Mouse (Mus musculus) kidney, adult 8-10 months (tissue): ENCODE data around the gene Esrrg.

Experiments
- DNase-seq, 2 experiments: peaks; one replicate each; pipeline ENCODE4 v3.0.0; 2022

Esrrg gene

GRCm38 (mm10) chr1:187710434-187710948, 101.9 kb downstream of the Esrrg start:
- no peak for DNase-seq

DNA sequence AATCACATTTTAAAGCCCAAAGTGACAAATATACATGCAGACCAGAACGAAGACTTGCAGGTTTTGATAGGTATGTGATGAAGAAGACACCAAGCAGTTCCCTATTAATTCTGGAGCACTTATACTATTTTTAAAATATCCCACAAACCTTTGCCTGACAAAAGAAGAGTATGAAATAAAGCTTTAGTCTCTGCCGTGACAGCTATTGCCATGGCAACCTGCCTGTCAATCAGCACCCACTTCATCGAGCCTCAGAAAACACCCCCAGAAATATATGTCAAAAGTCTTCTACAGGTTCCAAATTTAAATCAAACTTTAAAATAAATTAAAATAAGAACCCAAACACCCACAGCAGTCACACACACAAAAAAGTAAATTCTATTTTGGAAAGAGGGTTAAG, 112.4 kb downstream of the Esrrg start:
- DNase-seq: no peak

- no peak for DNase-seq
These were observed 113.4 kb downstream of the Esrrg start for GRCm38 (mm10) chr1:187722016-187722415.

DNA sequence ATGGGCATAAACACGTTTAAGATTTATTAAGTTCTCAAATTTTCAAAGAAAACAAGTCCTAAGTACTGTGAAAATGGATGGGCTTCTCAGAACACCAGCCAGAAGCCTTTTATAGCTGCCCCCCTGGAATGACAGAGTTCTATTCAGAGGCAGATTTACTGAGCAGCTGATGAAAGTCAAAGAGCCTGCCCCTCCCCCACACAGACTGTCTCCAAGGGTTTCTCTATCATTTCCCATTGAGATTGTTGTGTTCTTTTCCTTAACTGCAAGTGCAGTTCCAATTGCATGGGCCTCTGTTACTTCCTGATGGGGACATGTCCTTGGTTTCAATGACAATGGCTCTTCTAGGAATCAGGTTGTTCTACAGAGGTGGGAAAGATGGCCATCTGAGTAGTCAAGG, 116.1 kb downstream of the Esrrg start:
- no peak for DNase-seq

- no peak for DNase-seq
These were observed 116.8 kb downstream of the Esrrg start for GRCm38 (mm10) chr1:187725351-187725750.

DNA sequence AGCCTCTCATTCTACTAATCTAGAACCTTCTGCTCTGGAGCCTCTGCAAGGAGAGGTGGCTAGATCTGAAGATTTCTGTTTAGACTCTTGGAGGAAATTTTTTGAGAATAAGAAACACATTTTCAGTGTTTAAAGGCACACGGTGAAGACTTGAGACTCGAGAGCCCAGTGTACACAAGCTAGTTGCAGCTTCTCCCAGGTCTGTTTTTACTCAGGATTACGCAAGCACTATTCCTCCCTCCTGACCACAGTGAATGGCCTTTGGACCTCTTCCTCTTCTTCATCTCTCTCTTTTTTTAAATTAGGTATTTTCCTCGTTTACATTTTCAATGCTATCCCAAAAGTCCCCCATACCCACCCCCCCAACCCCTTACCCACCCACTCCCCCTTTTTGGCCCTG, 122.6 kb downstream of the Esrrg start:
- peak; percentile 12 to 16 for DNase-seq

DNA sequence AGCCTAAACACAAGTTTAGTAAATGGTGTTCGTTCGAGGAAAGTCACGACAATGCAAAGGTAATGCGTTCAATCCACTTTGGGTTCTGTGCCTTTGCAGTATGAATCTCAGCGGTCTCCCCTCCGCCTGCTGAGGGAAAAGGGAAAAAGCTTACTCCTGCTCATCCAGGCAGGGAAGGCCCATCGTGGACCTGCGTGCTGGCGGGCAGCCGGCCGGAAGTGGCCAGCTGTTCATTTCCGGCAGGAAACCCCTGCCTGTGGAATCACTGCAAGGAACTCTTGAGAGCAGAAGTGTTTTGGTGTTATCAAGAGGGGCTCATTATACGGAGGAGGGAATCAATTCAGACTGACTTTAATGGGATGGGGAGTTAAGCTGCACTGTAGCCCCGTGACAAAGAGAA, 127.9 kb downstream of the Esrrg start:
- DNase-seq: no peak

DNA sequence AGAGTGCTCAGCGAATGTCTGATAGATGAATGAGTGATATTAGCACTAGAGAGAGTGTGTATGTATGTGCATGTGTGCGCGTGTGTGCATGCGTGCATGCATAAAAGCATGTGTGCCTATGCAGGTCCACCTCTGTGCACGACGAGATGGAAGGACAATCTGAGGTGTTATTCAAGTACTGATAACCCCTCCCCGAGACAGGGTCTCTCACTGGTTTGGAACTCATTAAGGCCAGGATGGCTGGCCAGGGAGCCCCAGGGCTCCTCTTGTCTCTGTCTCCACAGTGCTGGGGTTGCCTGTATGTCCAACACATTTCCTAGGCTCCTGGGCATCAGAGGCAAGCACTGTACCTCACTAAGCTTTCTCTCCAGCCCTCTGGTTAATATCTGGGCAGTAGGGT, 128.7 kb downstream of the Esrrg start:
- DNase-seq: no peak

DNA sequence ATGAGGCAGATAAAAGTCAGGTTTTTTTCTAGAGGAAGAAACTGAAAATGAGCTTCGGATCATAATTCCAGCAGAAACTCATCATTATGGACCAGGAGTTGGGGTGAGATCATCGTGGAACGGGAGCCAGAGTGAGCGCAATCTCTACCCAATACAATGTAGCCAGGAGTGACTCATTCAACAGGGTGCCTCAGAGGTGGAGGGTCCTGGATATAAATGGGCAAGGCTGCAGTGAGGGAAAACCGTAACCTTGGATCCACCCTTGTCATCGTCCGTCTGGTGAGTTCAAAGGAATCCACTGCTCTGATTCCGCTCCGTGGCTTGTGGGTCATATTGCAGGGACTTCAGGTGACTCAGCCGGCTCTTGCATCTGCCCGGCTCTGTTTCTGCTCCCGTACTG, 131.9 kb downstream of the Esrrg start:
- DNase-seq: no peak

DNA sequence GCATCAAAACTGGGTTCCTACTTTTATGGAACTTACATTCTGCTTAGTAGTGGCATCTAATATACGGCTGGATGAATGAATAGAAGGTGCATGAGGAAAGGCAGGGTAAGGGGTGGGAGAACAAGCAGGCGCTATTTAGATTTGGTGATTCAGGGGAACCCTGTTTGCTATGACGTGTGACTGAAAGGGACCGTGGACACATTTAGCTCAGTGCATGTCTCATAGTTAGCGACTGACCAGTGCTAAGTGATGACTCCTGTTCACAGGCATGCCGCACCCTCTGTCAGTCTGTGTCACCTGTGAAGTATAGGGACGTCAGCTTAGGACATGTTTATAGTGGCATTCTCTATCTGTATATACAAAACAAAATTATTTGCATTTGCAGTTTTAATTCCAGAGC, 132.7 kb downstream of the Esrrg start:
- no peak for DNase-seq

GRCm38 (mm10) chr1:187742071-187742470, 133.5 kb downstream of the Esrrg start:
- DNase-seq: no peak

GRCm38 (mm10) chr1:187749294-187749693, 140.7 kb downstream of the Esrrg start:
- DNase-seq: no peak

DNA sequence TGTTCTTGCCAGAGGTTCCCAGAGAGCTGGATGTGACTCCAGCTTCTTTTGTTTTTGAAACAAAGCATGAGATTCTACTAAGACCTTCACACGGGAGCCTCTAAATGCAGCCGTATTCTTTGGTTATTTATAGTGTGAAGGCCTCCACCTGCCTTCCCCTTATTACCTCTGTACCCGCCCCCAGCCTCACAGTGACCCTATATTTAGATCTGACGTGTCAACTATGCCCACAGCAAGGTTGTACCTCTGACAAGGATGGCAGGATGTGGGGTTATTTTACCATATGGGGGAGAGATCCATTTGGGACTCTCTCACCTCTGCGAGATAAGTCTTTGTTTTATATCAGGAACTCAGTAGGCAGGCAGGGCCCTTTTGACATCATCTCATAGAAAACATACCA, 141.3 kb downstream of the Esrrg start:
- no peak for DNase-seq

DNA sequence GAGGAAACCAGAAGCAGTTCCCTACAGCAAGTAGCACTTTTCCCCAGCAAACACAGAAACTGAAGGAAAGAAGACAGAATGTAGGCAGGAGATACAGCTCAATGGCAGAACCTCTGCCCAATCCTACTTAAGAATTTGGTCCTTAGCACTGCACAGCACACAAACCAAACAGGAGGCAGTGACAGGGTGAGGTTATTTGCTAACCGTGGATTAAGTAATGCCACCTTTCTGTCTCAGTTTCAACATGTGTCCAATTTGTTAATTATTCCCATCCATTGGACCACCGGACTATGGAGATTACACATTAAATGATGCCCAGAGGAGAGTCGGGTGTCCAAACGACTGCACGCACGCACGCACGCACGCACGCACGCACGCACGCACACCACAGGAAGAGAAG, 146.9 kb downstream of the Esrrg start:
- peak in 1 of 2 experiments; percentile 49 for DNase-seq

GRCm38 (mm10) chr1:187757981-187758380, 149.4 kb downstream of the Esrrg start:
- DNase-seq: no peak

DNA sequence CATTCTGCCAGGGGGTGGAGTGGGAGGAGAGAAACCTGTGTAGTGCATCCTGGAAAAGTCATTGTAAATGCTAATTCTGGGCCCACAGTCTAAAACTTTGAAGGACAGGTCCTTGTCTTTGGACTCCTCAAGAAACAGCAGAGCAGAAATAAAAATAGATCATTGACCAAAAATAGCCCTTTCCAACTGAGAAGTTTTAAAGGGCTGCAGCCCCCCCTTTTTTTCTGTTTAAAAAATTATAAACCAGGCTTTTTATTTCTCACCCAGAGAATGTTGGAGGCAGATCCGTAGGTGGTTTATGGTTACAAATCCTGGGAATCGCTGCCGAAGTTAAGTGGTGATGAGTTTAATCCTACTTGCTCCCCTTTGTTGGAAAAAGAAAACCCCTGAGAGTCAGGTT, 150.0 kb downstream of the Esrrg start:
- DNase-seq: peak; percentile 42 to 48

DNA sequence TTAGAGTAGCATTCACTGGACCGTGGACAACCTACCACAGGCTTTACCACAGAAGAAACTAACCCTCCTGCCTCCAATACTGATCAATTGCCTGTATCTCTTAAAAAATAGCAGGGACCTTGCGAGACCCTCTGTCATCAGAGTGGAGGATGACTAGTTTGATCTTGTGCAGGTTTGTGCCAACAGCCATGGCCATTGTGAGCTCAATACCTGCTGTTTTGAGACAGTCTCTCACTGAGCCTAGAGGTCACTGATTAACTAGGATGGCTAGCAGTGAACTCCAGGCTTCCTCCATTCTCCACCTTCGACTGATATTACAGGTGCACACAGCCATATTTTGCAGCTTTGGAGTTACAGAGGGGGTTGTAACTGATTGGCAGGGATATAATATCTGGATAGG, 150.9 kb downstream of the Esrrg start:
- peak; percentile 61 to 70 for DNase-seq

GRCm38 (mm10) chr1:187762641-187763450, 154.3 kb downstream of the Esrrg start:
- peak; percentile 40 to 57 for DNase-seq

GRCm38 (mm10) chr1:187763451-187763755, 154.8 kb downstream of the Esrrg start:
- DNase-seq: peak in 1 of 2 experiments; percentile 45

DNA sequence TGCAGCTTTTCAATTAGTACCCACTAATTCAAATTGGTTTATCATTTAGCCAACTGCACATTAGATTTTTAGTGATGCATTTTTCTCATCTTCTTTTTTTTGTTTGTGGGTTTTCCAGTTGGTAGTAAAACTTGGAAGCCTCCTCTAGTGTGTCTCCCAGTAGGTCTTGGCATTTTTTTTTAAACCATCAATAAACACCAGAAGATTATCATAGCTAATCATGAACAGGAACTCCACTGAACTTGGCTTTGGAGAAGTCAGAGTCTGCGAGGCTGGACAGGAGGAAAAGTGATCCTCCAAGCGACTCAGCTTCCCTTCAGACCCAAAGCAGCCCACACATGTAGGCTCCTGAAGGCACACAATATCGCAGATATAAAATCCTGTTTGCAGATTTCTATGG, 155.2 kb downstream of the Esrrg start:
- DNase-seq: no peak

- DNase-seq: no peak
These were observed 157.0 kb downstream of the Esrrg start for GRCm38 (mm10) chr1:187765577-187765976.

- DNase-seq: no peak
These were observed 158.8 kb downstream of the Esrrg start for GRCm38 (mm10) chr1:187767355-187767754.

DNA sequence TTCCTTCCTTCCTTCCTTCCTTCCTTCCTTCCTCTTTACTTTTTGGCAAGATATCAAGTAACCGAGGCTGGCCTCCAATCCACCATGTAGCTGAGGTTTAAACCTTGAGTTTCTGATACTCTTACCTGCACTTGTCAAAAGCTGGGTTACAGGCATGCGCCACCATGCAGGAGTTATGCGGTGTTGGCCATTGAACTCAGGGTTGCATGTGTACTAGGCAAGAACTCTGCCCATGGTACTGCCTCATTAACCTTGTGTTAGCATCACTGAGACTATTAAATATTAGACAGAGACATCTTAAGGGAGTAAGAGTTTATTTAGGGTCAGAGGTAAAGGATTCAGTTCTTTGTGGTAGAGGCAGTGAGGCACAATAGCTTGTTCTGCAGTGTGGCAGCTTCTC, 161.6 kb downstream of the Esrrg start:
- DNase-seq: peak; percentile 75 to 79

GRCm38 (mm10) chr1:187771067-187771466, 162.5 kb downstream of the Esrrg start:
- DNase-seq: no peak

DNA sequence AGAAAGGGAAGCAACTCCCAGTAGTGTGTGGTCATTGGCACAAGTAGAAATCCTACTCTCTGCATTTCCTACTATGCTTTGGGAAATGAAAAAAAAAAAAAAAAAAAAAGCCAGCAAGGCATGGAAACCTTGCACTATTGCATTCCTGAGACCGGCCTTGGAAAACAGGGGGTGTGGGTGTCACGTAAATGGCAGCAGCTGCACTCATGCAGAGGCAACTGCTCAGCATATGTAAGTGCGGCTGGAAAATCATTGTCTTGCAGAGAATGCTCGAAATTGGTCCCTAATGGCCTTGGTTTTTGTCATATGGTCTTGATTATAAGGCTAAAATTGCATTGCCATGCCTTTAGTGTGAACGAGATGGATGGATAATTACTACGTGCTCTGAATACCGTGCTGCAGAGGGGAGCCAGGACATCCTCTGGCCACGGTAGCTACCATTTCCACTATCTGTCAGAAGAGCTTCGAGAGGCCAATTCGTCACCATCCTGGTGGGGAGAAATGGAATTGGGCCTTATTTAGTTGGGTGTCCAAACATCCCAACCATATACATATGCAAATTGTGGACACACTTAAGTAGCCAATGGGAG, 171.1 kb downstream of the Esrrg start:
- DNase-seq: no peak
